Mouse (Mus musculus): ENCODE results near the gene Stxbp3. TPM values are rescaled to one million over a fixed set of nuclear protein-coding genes. Genes with fewer than 3 reads are reported as not detected.

Gene Stxbp3
- polyA plus RNA-seq, 1 experiment from 2014 or later, result 27.8 TPM

GRCm38 (mm10) chr3:108763691-108764090 lies 76.6 kb downstream of the Stxbp3 start:
- H3K9ac ChIP-seq, result no peak overlapping the region
- peaks cover 6% of the 10 kb centered on the region; the same call in 1 of the 2 replicates for H3K4me1 ChIP-seq (replicated peaks)
- no peak overlapping the region for H3K4me3 ChIP-seq
- WGBS, result 71% methylated on average over 2 of the region's 2 CpGs
- no peak for ATAC-seq (ENCODE audit: insufficient number of reproducible peaks, low FRiP score)
- H3K4me2 ChIP-seq, result no peak overlapping the region
- H3K27me3 ChIP-seq (replicated peaks), result peaks cover 5% of the 10 kb centered on the region; the same call in 1 of the 2 replicates
- H3K36me3 ChIP-seq, result no peaks in the 10 kb centered on the region
- H3K27ac ChIP-seq (ENCODE audit: poor library complexity, severe bottlenecking), result no peak overlapping the region
- no peaks in the 10 kb centered on the region for H3K9me3 ChIP-seq (replicated peaks)

- no peak for ATAC-seq (ENCODE audit: insufficient number of reproducible peaks, low FRiP score)
- H3K27ac ChIP-seq (ENCODE audit: poor library complexity, severe bottlenecking), result no peak overlapping the region
- 78% methylated on average over 7 of the region's 7 CpGs for WGBS
- H3K4me1 ChIP-seq (replicated peaks), result peaks cover 6% of the 10 kb centered on the region; the same call in 1 of the 2 replicates
- no peak overlapping the region for H3K4me2 ChIP-seq
- H3K9ac ChIP-seq, result no peak overlapping the region
- H3K27me3 ChIP-seq (replicated peaks), result peaks cover 9% of the 10 kb centered on the region; the same call in 1 of the 2 replicates
- H3K4me3 ChIP-seq, result no peak overlapping the region
- no peaks in the 10 kb centered on the region for H3K36me3 ChIP-seq
- no peaks in the 10 kb centered on the region for H3K9me3 ChIP-seq (replicated peaks)
Observed at GRCm38 (mm10) chr3:108762597-108763111, 77.7 kb downstream of the Stxbp3 start.

GRCm38 (mm10) chr3:108759566-108760420 lies 80.5 kb downstream of the Stxbp3 start:
- no peak overlapping the region for H3K9ac ChIP-seq
- no peak for ATAC-seq (ENCODE audit: insufficient number of reproducible peaks, low FRiP score)
- H3K4me3 ChIP-seq, result no peak overlapping the region
- no peaks in the 10 kb centered on the region for H3K9me3 ChIP-seq (replicated peaks)
- no peak overlapping the region for H3K4me2 ChIP-seq
- H3K27ac ChIP-seq (ENCODE audit: poor library complexity, severe bottlenecking), result no peak overlapping the region
- peaks cover 9% of the 10 kb centered on the region; the same call in 1 of the 2 replicates for H3K27me3 ChIP-seq (replicated peaks)
- H3K4me1 ChIP-seq (replicated peaks), result 0 out of 2 replicates have a peak, but pooled peaks cover 2% of the 10 kb centered on the region
- 83% methylated on average over 11 of the region's 11 CpGs for WGBS
- H3K36me3 ChIP-seq, result no peaks in the 10 kb centered on the region

- H3K9ac ChIP-seq, result no peak overlapping the region
- no peaks in the 10 kb centered on the region for H3K36me3 ChIP-seq
- H3K4me2 ChIP-seq, result no peak overlapping the region
- no peak overlapping the region for H3K4me3 ChIP-seq
- no peaks in the 10 kb centered on the region for H3K9me3 ChIP-seq (replicated peaks)
- peaks cover 9% of the 10 kb centered on the region; the same call in 1 of the 2 replicates for H3K27me3 ChIP-seq (replicated peaks)
- no peak overlapping the region for H3K27ac ChIP-seq (ENCODE audit: poor library complexity, severe bottlenecking)
- ATAC-seq (ENCODE audit: insufficient number of reproducible peaks, low FRiP score), result no peak
- 60% methylated on average over 9 of the region's 9 CpGs for WGBS
- H3K4me1 ChIP-seq (replicated peaks), result no peaks in the 10 kb centered on the region
Observed at GRCm38 (mm10) chr3:108757570-108757969, 82.8 kb downstream of the Stxbp3 start.

GRCm38 (mm10) chr3:108756131-108756530 lies 84.2 kb downstream of the Stxbp3 start:
- Histone ChIP-seq H3K9ac (no peak overlapping the region), H3K27me3 (replicated peaks) (peaks cover 9% of the 10 kb centered on the region; the same call in 1 of the 2 replicates), H3K4me1 (replicated peaks) (no peaks in the 10 kb centered on the region), H3K4me2 (no peak overlapping the region), H3K36me3 (no peaks in the 10 kb centered on the region), H3K4me3 (no peak overlapping the region), H3K27ac (ENCODE audit: poor library complexity, severe bottlenecking) (no peak overlapping the region), H3K9me3 (replicated peaks) (no peaks in the 10 kb centered on the region)
- 67% methylated on average over 1 of the region's 1 CpGs for WGBS
- no peak for ATAC-seq (ENCODE audit: insufficient number of reproducible peaks, low FRiP score)

GRCm38 (mm10) chr3:108755542-108755941 lies 84.8 kb downstream of the Stxbp3 start:
- 79% methylated on average over 2 of the region's 2 CpGs for WGBS
- ATAC-seq (ENCODE audit: insufficient number of reproducible peaks, low FRiP score), result no peak
- H3K4me2 ChIP-seq, result no peak overlapping the region
- no peak overlapping the region for H3K9ac ChIP-seq
- H3K27me3 ChIP-seq (replicated peaks), result peaks cover 9% of the 10 kb centered on the region; the same call in 1 of the 2 replicates
- no peaks in the 10 kb centered on the region for H3K36me3 ChIP-seq
- H3K9me3 ChIP-seq (replicated peaks), result no peaks in the 10 kb centered on the region
- H3K27ac ChIP-seq (ENCODE audit: poor library complexity, severe bottlenecking), result no peak overlapping the region
- no peaks in the 10 kb centered on the region for H3K4me1 ChIP-seq (replicated peaks)
- H3K4me3 ChIP-seq, result no peak overlapping the region

GRCm38 (mm10) chr3:108754541-108754940 lies 85.8 kb downstream of the Stxbp3 start:
- no peaks in the 10 kb centered on the region for H3K36me3 ChIP-seq
- no peak overlapping the region for H3K27ac ChIP-seq (ENCODE audit: poor library complexity, severe bottlenecking)
- no peaks in the 10 kb centered on the region for H3K4me1 ChIP-seq (replicated peaks)
- no peak overlapping the region for H3K9ac ChIP-seq
- H3K4me2 ChIP-seq, result no peak overlapping the region
- ATAC-seq (ENCODE audit: insufficient number of reproducible peaks, low FRiP score), result no peak
- no peaks in the 10 kb centered on the region for H3K9me3 ChIP-seq (replicated peaks)
- 86% methylated on average over 1 of the region's 1 CpGs for WGBS
- H3K4me3 ChIP-seq, result no peak overlapping the region
- 0 out of 2 replicates have a peak, but pooled peaks cover 3% of the 10 kb centered on the region for H3K27me3 ChIP-seq (replicated peaks)

- Histone ChIP-seq H3K4me1 (replicated peaks) (no peaks in the 10 kb centered on the region), H3K4me3 (no peak overlapping the region), H3K27me3 (replicated peaks) (no peaks in the 10 kb centered on the region; the same call in 1 of the 2 replicates), H3K36me3 (no peaks in the 10 kb centered on the region), H3K9me3 (replicated peaks) (no peaks in the 10 kb centered on the region), H3K27ac (ENCODE audit: poor library complexity, severe bottlenecking) (no peak overlapping the region), H3K9ac (no peak overlapping the region), H3K4me2 (no peak overlapping the region)
- WGBS, result 39% methylated on average over 6 of the region's 6 CpGs
- ATAC-seq (ENCODE audit: insufficient number of reproducible peaks, low FRiP score), result no peak
Observed at GRCm38 (mm10) chr3:108751691-108752090, 88.6 kb downstream of the Stxbp3 start.

GRCm38 (mm10) chr3:108751061-108751460 lies 89.3 kb downstream of the Stxbp3 start:
- Histone ChIP-seq H3K4me3 (no peak overlapping the region), H3K4me1 (replicated peaks) (no peaks in the 10 kb centered on the region), H3K9ac (no peak overlapping the region), H3K36me3 (no peaks in the 10 kb centered on the region), H3K27ac (ENCODE audit: poor library complexity, severe bottlenecking) (no peak overlapping the region), H3K9me3 (replicated peaks) (no peaks in the 10 kb centered on the region), H3K27me3 (replicated peaks) (no peaks in the 10 kb centered on the region; the same call in 1 of the 2 replicates), H3K4me2 (no peak overlapping the region)
- WGBS, result 60% methylated on average over 6 of the region's 6 CpGs
- ATAC-seq (ENCODE audit: insufficient number of reproducible peaks, low FRiP score), result no peak

- WGBS, result 80% methylated on average over 4 of the region's 4 CpGs
- ATAC-seq (ENCODE audit: insufficient number of reproducible peaks, low FRiP score), result no peak
- Histone ChIP-seq H3K9me3 (replicated peaks) (no peaks in the 10 kb centered on the region), H3K4me2 (no peak overlapping the region), H3K4me1 (replicated peaks) (peaks cover 4% of the 10 kb centered on the region; the same call in 1 of the 2 replicates), H3K9ac (no peak overlapping the region), H3K27me3 (replicated peaks) (no peaks in the 10 kb centered on the region), H3K27ac (ENCODE audit: poor library complexity, severe bottlenecking) (no peak overlapping the region), H3K4me3 (no peak overlapping the region), H3K36me3 (no peaks in the 10 kb centered on the region)
Observed at GRCm38 (mm10) chr3:108744060-108744459, 96.3 kb downstream of the Stxbp3 start.

Measured in heart, embryonic 12.5 days (tissue).